Mouse (Mus musculus) testis, adult 2 months (tissue): ENCODE measurements around the gene Wdr59.

Experiments
- CTCF ChIP-seq: fragments of 200-500 bp; IDR thresholded peaks from 2 replicates; pipeline ENCODE4 v1.5.1; 2012; ENCODE audit warnings: low read depth, mild to moderate bottlenecking, inconsistent platforms, low read length, moderate library complexity; ENCODE audit not compliant: control insufficient read depth, insufficient read depth, insufficient replicate concordance
- POLR2A ChIP-seq: fragments of 200-500 bp; IDR thresholded peaks from 2 replicates; pipeline ENCODE4 v1.6.1; 2012; ENCODE audit warnings: low read depth, mild to moderate bottlenecking, inconsistent platforms, low read length, moderate library complexity; ENCODE audit not compliant: control insufficient read depth

- TF ChIP-seq POLR2A (no peak), CTCF (no peak)
These were observed 40.4 kb upstream of the Wdr59 start for GRCm38 (mm10) chr8:111562274-111562803.
